ENCODE assay signal across 8 mouse cellular contexts in genomic region chr1:71100591-71101368, GRCm38 (mm10). TPM values are rescaled to one million over a fixed set of nuclear protein-coding genes. Genes with fewer than 3 reads are reported as not detected.
DNase-seq lines count a peak whose midpoint lies in the region; ATAC-seq and TF ChIP-seq lines count a peak whose summit lies in the region.

No protein-coding gene starts in this region.

- no peak for DNase-seq in heart, adult 8-10 months (ENCODE audit: low spot score)
- DNase-seq in naive thymus-derived CD4-positive, alpha-beta T cell, adult 2 months (ENCODE audit: low read depth): peak; percentile 11
- no peak for DNase-seq in left cerebral cortex, adult 2 months (ENCODE audit: extremely low spot score in 1 of 2, low spot score in 2 of 2)
- no peak for DNase-seq in cerebellum, adult 2 months

- no peaks in the 10 kb centered on the region for H3K9me3 ChIP-seq in heart, embryonic 16.5 days (replicated peaks; ENCODE audit: control insufficient read depth, low read length)
- H3K9me3 ChIP-seq in neural tube, embryonic 12.5 days: no peaks in the 10 kb centered on the region
- no peaks in the 10 kb centered on the region for H3K9me3 ChIP-seq in neural tube, embryonic 15.5 days (replicated peaks)
- no peaks in the 10 kb centered on the region for H3K9me3 ChIP-seq in forebrain, embryonic 12.5 days

- peaks cover 22% of the 10 kb centered on the region for H3K4me1 ChIP-seq in heart, embryonic 16.5 days (ENCODE audit: control insufficient read depth, insufficient read depth, low read length)
- no peaks in the 10 kb centered on the region for H3K4me1 ChIP-seq in neural tube, embryonic 12.5 days
- peaks cover 9% of the 10 kb centered on the region; the same call in 1 of the 2 replicates for H3K4me1 ChIP-seq in neural tube, embryonic 15.5 days
- peaks cover 15% of the 10 kb centered on the region for H3K4me1 ChIP-seq in forebrain, embryonic 12.5 days
- H3K4me1 ChIP-seq in cerebellum, adult 2 months (ENCODE audit: control insufficient read depth, insufficient read depth, low read length): no peaks in the 10 kb centered on the region

- intact Hi-C loops in left cerebral cortex, adult 2 months (cut with DNase I): no loop called here

- H3K36me3 ChIP-seq in heart, embryonic 16.5 days (ENCODE audit: control insufficient read depth, insufficient read depth): no peaks in the 10 kb centered on the region
- no peaks in the 10 kb centered on the region for H3K36me3 ChIP-seq in neural tube, embryonic 12.5 days
- H3K36me3 ChIP-seq in neural tube, embryonic 15.5 days: no peaks in the 10 kb centered on the region
- no peaks in the 10 kb centered on the region for H3K36me3 ChIP-seq in forebrain, embryonic 12.5 days (replicated peaks)

- H3K4me2 ChIP-seq in heart, embryonic 16.5 days (ENCODE audit: low read depth, low read length): peak overlapping the region; percentile 60
- H3K4me2 ChIP-seq in neural tube, embryonic 12.5 days (replicated peaks): peak overlapping the region; percentile 46; the same call in 1 of the 2 replicates
- no peak overlapping the region for H3K4me2 ChIP-seq in neural tube, embryonic 15.5 days
- peak overlapping the region; percentile 46; the same call in 1 of the 2 replicates for H3K4me2 ChIP-seq in forebrain, embryonic 12.5 days

- peak overlapping the region; percentile 40 for H3K4me3 ChIP-seq in heart, embryonic 16.5 days (ENCODE audit: low read length)
- no peak overlapping the region for H3K4me3 ChIP-seq in neural tube, embryonic 12.5 days
- no peak overlapping the region for H3K4me3 ChIP-seq in neural tube, embryonic 15.5 days (replicated peaks)
- no peak overlapping the region for H3K4me3 ChIP-seq in forebrain, embryonic 12.5 days (replicated peaks)
- no peak overlapping the region for H3K4me3 ChIP-seq in left cerebral cortex, adult 2 months
- no peak overlapping the region for H3K4me3 ChIP-seq in cerebellum, adult 2 months (replicated peaks; ENCODE audit: insufficient read depth, low read depth, low read length)

- no peak for TF ChIP-seq CTCF in left cerebral cortex, adult 2 months (IDR thresholded peaks at IDR 0.05)
- no peak for TF ChIP-seq CTCF in cerebellum, adult 2 months (IDR thresholded peaks at IDR 0.05; ENCODE audit: borderline replicate concordance, insufficient read depth, low read depth, low read length)

- H3K9ac ChIP-seq in heart, embryonic 16.5 days (ENCODE audit: low read length): peak overlapping the region; percentile 49; the same call in 1 of the 2 replicates
- H3K9ac ChIP-seq in neural tube, embryonic 12.5 days: no peak overlapping the region
- no peak overlapping the region for H3K9ac ChIP-seq in neural tube, embryonic 15.5 days (replicated peaks)
- no peak overlapping the region for H3K9ac ChIP-seq in forebrain, embryonic 12.5 days

- H3K27me3 ChIP-seq in heart, embryonic 16.5 days (ENCODE audit: control insufficient read depth, insufficient read depth, low read length): no peaks in the 10 kb centered on the region
- H3K27me3 ChIP-seq in neural tube, embryonic 12.5 days (replicated peaks): no peaks in the 10 kb centered on the region
- H3K27me3 ChIP-seq in neural tube, embryonic 15.5 days (replicated peaks): no peaks in the 10 kb centered on the region
- H3K27me3 ChIP-seq in forebrain, embryonic 12.5 days: no peaks in the 10 kb centered on the region
- no peaks in the 10 kb centered on the region for H3K27me3 ChIP-seq in cerebellum, adult 2 months (ENCODE audit: control insufficient read depth, insufficient read depth, low read length)

- no peak for TF ChIP-seq POLR2A in cerebellum, adult 2 months (IDR thresholded peaks at IDR 0.05; ENCODE audit: borderline replicate concordance, insufficient read depth, low read length)

- H3K27ac ChIP-seq in heart, embryonic 16.5 days (ENCODE audit: low read length): peak overlapping the region; percentile 81
- H3K27ac ChIP-seq in neural tube, embryonic 12.5 days: no peak overlapping the region
- no peak overlapping the region for H3K27ac ChIP-seq in neural tube, embryonic 15.5 days (replicated peaks)
- H3K27ac ChIP-seq in forebrain, embryonic 12.5 days: no peak overlapping the region
- no peak overlapping the region for H3K27ac ChIP-seq in left cerebral cortex, adult 2 months
- no peak overlapping the region for H3K27ac ChIP-seq in cerebellum, adult 2 months (ENCODE audit: insufficient read depth, low read length)

- WGBS in heart, embryonic 16.5 days: 49% methylated on average over 5 of the region's 5 CpGs
- WGBS in neural tube, embryonic 12.5 days: 70% methylated on average over 5 of the region's 5 CpGs
- WGBS in neural tube, embryonic 15.5 days: 71% methylated on average over 5 of the region's 5 CpGs
- WGBS in forebrain, embryonic 12.5 days: 70% methylated on average over 5 of the region's 5 CpGs
- WGBS in cerebellum, adult 2 months: 81% methylated on average over 5 of the region's 5 CpGs

- ATAC-seq in heart, embryonic 16.5 days (replicated peaks; ENCODE audit: extremely low read depth, insufficient read depth, low FRiP score): no peak
- no peak for ATAC-seq in neural tube, embryonic 12.5 days (ENCODE audit: low FRiP score, low read depth)
- no peak for ATAC-seq in neural tube, embryonic 15.5 days (ENCODE audit: low FRiP score)
- no peak for ATAC-seq in forebrain, embryonic 12.5 days (ENCODE audit: low FRiP score)

RNA-seq across cellular contexts. Expression of gene Bard1, which starts 2.2 kb away (rescaled TPM):
- polyA plus RNA-seq in heart, embryonic 16.5 days (2015; fragmentation: Nextera tagmentation; extraction: Ambion mirVana): 1.7 and 2.1 TPM in 2 replicates
- under 1 TPM; 0.34 to 0.87 (median 0.65) TPM for total RNA-seq in heart, adult 8-10 months (2022)
- 1.5 and 1.6 TPM in 2 replicates for polyA plus RNA-seq in neural tube, embryonic 12.5 days (2016; fragmentation: Nextera tagmentation; extraction: Ambion mirVana)
- 0.51 and 1.4 TPM in 2 replicates for polyA plus RNA-seq in neural tube, embryonic 15.5 days (2015; fragmentation: Nextera tagmentation; extraction: Ambion mirVana)
- 2.9 and 3.4 TPM in 2 replicates for polyA plus RNA-seq in forebrain, embryonic 12.5 days (2016; fragmentation: Nextera tagmentation; extraction: Ambion mirVana)
- under 1 TPM; 0.43 to 0.61 TPM for total RNA-seq in left cerebral cortex, adult 2 months (2021)
- polyA plus RNA-seq in cerebellum, adult 2 months (2012; rRNA removed): 0.35 and 0.38 TPM in 2 replicates
